22 mouse cellular contexts compared by ENCODE assay signal in the genomic region with DNA sequence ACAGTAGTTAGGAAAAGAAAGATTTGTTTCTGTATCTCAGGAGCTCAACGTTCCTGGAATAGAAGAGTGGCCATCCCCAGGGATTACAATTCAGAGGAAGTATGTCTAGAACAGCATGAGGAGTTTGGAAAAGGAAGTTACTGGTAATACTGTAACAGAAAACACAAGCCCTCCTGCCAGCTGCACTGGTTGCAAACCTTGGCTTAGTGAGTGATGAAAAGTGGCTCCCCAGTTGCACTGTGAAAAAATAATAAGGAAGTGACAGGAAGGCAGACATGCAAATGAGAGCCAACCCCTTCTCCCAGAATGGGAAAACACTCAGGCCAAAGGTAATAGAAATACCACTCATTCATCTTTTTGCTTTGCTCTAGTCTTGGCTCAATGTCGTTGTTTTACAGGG.
DNase-seq lines count a peak whose midpoint lies in the region; ATAC-seq lines count a peak whose summit lies in the region.
"Had no signal": no experiment of that assay in that cellular context is flagged by ENCODE, and none has a peak within 500 bp of the region (broad histone marks: within the 10 kb centered on the region; RNA-seq: fewer than 3 reads in every experiment).

No protein-coding gene starts in this region.

- no peak overlapping the region for H3K4me3 ChIP-seq in forebrain, embryonic 13.5 days
- H3K4me3 ChIP-seq in forebrain, embryonic 10.5 days = no peak overlapping the region
- H3K4me3 ChIP-seq in hindbrain, embryonic 10.5 days = no peak overlapping the region
- H3K4me3 ChIP-seq in hindbrain, embryonic 14.5 days (replicated peaks; ENCODE audit: low read length) = no peak overlapping the region
- H3K4me3 ChIP-seq: embryonic facial prominence, embryonic 15.5 days; heart, adult 2 months; hindbrain, embryonic 15.5 days; intestine, embryonic 15.5 days; limb, embryonic 15.5 days; myocyte had no signal

- H3K9me3 ChIP-seq in forebrain, embryonic 13.5 days (replicated peaks) = no peaks in the 10 kb centered on the region
- H3K9me3 ChIP-seq in forebrain, embryonic 10.5 days = no peaks in the 10 kb centered on the region
- 0 out of 2 replicates have a peak, but pooled peaks cover 3% of the 10 kb centered on the region for H3K9me3 ChIP-seq in hindbrain, embryonic 10.5 days
- H3K9me3 ChIP-seq in hindbrain, embryonic 14.5 days (ENCODE audit: control insufficient read depth, low read length) = no peaks in the 10 kb centered on the region
- H3K9me3 ChIP-seq: embryonic facial prominence, embryonic 15.5 days; hindbrain, embryonic 15.5 days; intestine, embryonic 15.5 days; limb, embryonic 15.5 days had no signal

- no peak overlapping the region for H3K27ac ChIP-seq in forebrain, embryonic 13.5 days
- no peak overlapping the region for H3K27ac ChIP-seq in forebrain, embryonic 10.5 days
- H3K27ac ChIP-seq in hindbrain, embryonic 10.5 days = no peak overlapping the region
- H3K27ac ChIP-seq in hindbrain, embryonic 14.5 days = no peak overlapping the region
- H3K27ac ChIP-seq: embryonic facial prominence, embryonic 15.5 days; heart, adult 2 months; hindbrain, embryonic 15.5 days; intestine, embryonic 15.5 days; limb, embryonic 15.5 days had no signal

- H3K27me3 ChIP-seq in forebrain, embryonic 13.5 days = no peaks in the 10 kb centered on the region
- H3K27me3 ChIP-seq in forebrain, embryonic 10.5 days (ENCODE audit: poor library complexity, severe bottlenecking) = no peaks in the 10 kb centered on the region
- H3K27me3 ChIP-seq in hindbrain, embryonic 10.5 days (ENCODE audit: insufficient read depth, poor library complexity, severe bottlenecking) = no peaks in the 10 kb centered on the region
- no peaks in the 10 kb centered on the region for H3K27me3 ChIP-seq in hindbrain, embryonic 14.5 days (ENCODE audit: control insufficient read depth, insufficient read depth, low read length)
- H3K27me3 ChIP-seq: embryonic facial prominence, embryonic 15.5 days; hindbrain, embryonic 15.5 days; intestine, embryonic 15.5 days; limb, embryonic 15.5 days had no signal

- WGBS in forebrain, embryonic 13.5 days = 70% methylated on average over 2 of the region's 2 CpGs
- WGBS in forebrain, embryonic 10.5 days = 70% methylated on average over 2 of the region's 2 CpGs
- WGBS in hindbrain, embryonic 10.5 days = 39% methylated on average over 2 of the region's 2 CpGs
- WGBS in hindbrain, embryonic 14.5 days = 59% methylated on average over 2 of the region's 2 CpGs

- no peak for DNase-seq in forebrain, embryonic 10.5 days (ENCODE audit: extremely low spot score, low spot score)
- peak; percentile 9 for DNase-seq in hindbrain, embryonic 10.5 days (ENCODE audit: low spot score)
- DNase-seq in hindbrain, embryonic 14.5 days (ENCODE audit: low spot score) = no peak
- peak; percentile 24 for DNase-seq in embryo, embryonic 10.5 days (ENCODE audit: low spot score)
- peak; percentile 18 for DNase-seq in mesoderm, embryonic 11.5 days (ENCODE audit: low read depth, low spot score)
- no peak for DNase-seq in ovary, postnatal 36 days (ENCODE audit: low spot score)
- DNase-seq: adrenal gland, postnatal 36 days; cerebellum, adult 9-10 months; heart, adult 2 months; kidney, adult 9 months; kidney, postnatal 36 days; layer of hippocampus, adult 9-11 months; lung, postnatal 10 days; midbrain, embryonic 14.5 days; thymus, postnatal 14 days had no signal

- H3K4me2 ChIP-seq in forebrain, embryonic 13.5 days = no peak overlapping the region
- H3K4me2 ChIP-seq in hindbrain, embryonic 14.5 days (replicated peaks) = no peak overlapping the region
- H3K4me2 ChIP-seq: embryonic facial prominence, embryonic 15.5 days; hindbrain, embryonic 15.5 days; intestine, embryonic 15.5 days; limb, embryonic 15.5 days had no signal

- no peak overlapping the region for H3K9ac ChIP-seq in forebrain, embryonic 13.5 days
- no peak overlapping the region for H3K9ac ChIP-seq in hindbrain, embryonic 14.5 days
- H3K9ac ChIP-seq: embryonic facial prominence, embryonic 15.5 days; hindbrain, embryonic 15.5 days; intestine, embryonic 15.5 days; limb, embryonic 15.5 days had no signal

- ATAC-seq in forebrain, embryonic 13.5 days = peak; percentile 75; the same call in 1 of the 2 replicates
- no peak for ATAC-seq in hindbrain, embryonic 14.5 days (ENCODE audit: low FRiP score)
- ATAC-seq: CD4-positive, CD25-positive, alpha-beta regulatory T cell, adult 4 months; intestine, embryonic 15.5 days had no signal

- H3K36me3 ChIP-seq in forebrain, embryonic 13.5 days (ENCODE audit: poor library complexity, severe bottlenecking) = no peaks in the 10 kb centered on the region
- H3K36me3 ChIP-seq in forebrain, embryonic 10.5 days (replicated peaks) = no peaks in the 10 kb centered on the region
- no peaks in the 10 kb centered on the region for H3K36me3 ChIP-seq in hindbrain, embryonic 10.5 days
- no peaks in the 10 kb centered on the region for H3K36me3 ChIP-seq in hindbrain, embryonic 14.5 days (replicated peaks; ENCODE audit: control insufficient read depth, insufficient read depth)
- H3K36me3 ChIP-seq: embryonic facial prominence, embryonic 15.5 days; hindbrain, embryonic 15.5 days; intestine, embryonic 15.5 days; limb, embryonic 15.5 days had no signal

- no peaks in the 10 kb centered on the region for H3K4me1 ChIP-seq in forebrain, embryonic 13.5 days
- no peaks in the 10 kb centered on the region for H3K4me1 ChIP-seq in forebrain, embryonic 10.5 days
- no peaks in the 10 kb centered on the region for H3K4me1 ChIP-seq in hindbrain, embryonic 10.5 days (replicated peaks)
- no peaks in the 10 kb centered on the region for H3K4me1 ChIP-seq in hindbrain, embryonic 14.5 days (replicated peaks; ENCODE audit: control insufficient read depth, insufficient read depth, low read length)
- H3K4me1 ChIP-seq: embryonic facial prominence, embryonic 15.5 days; hindbrain, embryonic 15.5 days; intestine, embryonic 15.5 days; limb, embryonic 15.5 days had no signal

Comparison
In these comparisons a context has a peak if more than half of its experiments do, and no peak if none do; other contexts are left out.
1. DNase-seq: peak in hindbrain, embryonic 10.5 days (single experiment), embryo, embryonic 10.5 days (single experiment) and mesoderm, embryonic 11.5 days (single experiment); none in forebrain, embryonic 10.5 days (single experiment), hindbrain, embryonic 14.5 days (single experiment) and ovary, postnatal 36 days (single experiment).